Mouse (Mus musculus) hindbrain, embryonic 14.5 days (tissue): Measurements from ENCODE around the gene Ddx6. TPM values are rescaled to one million over a fixed set of nuclear protein-coding genes. Genes with fewer than 3 reads are reported as not detected.

Source experiments
- ATAC-seq: fragments of 200-750 bp; cut with Nextera tagmentation; 2 replicates; pipeline ENCODE4 v1.8.0; 2017; ENCODE audit warnings: moderate number of reproducible peaks, mild to moderate bottlenecking, moderate TSS enrichment, moderate library complexity; ENCODE audit not compliant: low FRiP score
- DNase-seq: peaks from one replicate; pipeline ENCODE4 v3.0.0-alpha.2; 2015; ENCODE audit warnings: low spot score
- H3K27ac ChIP-seq: fragments of 300-500 bp; sonication (generic); 2 replicates; pipeline ENCODE4 v1.5.1; 2014; ENCODE audit warnings: mild to moderate bottlenecking, moderate library complexity
- H3K27me3 ChIP-seq: fragments of 300-500 bp; sonication (generic); 2 replicates; pipeline ENCODE4 v1.6.1; 2014; ENCODE audit warnings: mild to moderate bottlenecking, low read length, mixed read lengths; ENCODE audit not compliant: control insufficient read depth, insufficient read depth
- H3K36me3 ChIP-seq: fragments of 300-500 bp; sonication (generic); replicated peaks from 2 replicates; pipeline ENCODE4 v1.6.1; 2014; ENCODE audit not compliant: control insufficient read depth, insufficient read depth
- H3K4me1 ChIP-seq: fragments of 300-500 bp; sonication (generic); replicated peaks from 2 replicates; pipeline ENCODE4 v1.6.1; 2014; ENCODE audit warnings: antibody characterized with exemption, low read length, mixed read lengths; ENCODE audit not compliant: control insufficient read depth, insufficient read depth
- H3K4me2 ChIP-seq: fragments of 300-500 bp; sonication (generic); replicated peaks from 2 replicates; pipeline ENCODE4 v1.6.1; 2014; ENCODE audit warnings: mild to moderate bottlenecking, moderate library complexity
- H3K4me3 ChIP-seq: fragments of 300-500 bp; sonication (generic); replicated peaks from 2 replicates; pipeline ENCODE4 v1.5.1; 2014; ENCODE audit warnings: mild to moderate bottlenecking, low read length
- H3K9ac ChIP-seq: fragments of 300-500 bp; sonication (generic); 2 replicates; pipeline ENCODE4 v1.6.1; 2014
- H3K9me3 ChIP-seq: fragments of 300-500 bp; sonication (generic); 2 replicates; pipeline ENCODE4 v1.6.1; 2016; ENCODE audit warnings: low read length; ENCODE audit not compliant: control insufficient read depth
- WGBS: fragments of 180-500 bp; shearing (Covaris S2); extraction: QIAGEN DNeasy Blood & Tissue Kit; methylation state at CpG from one replicate; pipeline ENCODE4 v1.1.7; 2014; 5-methylcytosine and 5-hydroxymethylcytosine counted together
- polyA plus RNA-seq: library from polyadenylated mRNA; unstranded; fragments of >200 nt; fragmentation: Nextera tagmentation; extraction: Ambion mirVana; gene quantifications from 2 replicates; pipeline ENCODE4 v1.2.1, GENCODE M21; 2014

The Ddx6 gene
- polyA plus RNA-seq, result 17.7 and 21.2 TPM in 2 replicates

DNA sequence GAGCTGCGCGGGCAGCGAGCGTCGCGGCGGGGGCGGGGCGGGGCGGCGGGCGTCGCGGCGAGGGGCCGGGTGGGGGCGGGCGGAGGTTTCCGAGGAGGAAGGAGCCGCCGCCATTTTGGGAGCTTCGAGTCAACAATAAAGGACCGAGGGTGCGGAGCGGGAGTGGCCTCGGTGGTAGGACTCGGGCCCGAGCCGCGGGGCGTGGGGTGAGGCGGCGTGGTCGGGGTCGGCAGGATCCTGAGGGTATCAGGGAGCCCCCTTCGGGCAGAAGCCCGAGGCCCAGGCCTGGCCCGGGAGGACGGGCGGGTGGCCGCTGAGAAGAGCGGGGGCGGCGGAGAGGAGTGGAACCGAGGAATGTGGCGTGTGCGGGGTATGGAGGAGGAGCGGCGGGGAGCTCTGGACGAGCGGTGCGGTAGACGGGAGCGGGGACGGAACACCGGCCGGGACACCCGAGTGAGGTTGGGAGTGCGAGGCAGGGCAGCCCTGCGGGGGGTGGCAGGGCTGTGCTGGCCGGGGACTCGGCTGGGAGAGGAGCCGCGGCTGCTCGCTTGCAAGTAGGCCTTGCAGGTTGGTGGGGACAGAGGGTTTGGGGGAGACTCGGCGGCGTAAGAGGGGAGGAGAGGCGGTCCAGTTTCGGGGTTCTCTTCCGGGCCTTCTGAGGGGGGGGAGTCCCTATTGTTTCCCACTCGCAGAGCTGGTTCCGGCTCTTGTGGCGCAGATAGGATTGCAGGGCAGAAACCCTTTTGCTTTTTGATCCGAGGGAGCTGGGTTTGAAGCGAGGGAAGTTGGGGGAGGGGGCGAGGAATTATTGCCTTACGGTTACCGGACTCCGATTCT lies at the start of gene Ddx6:
Ddx6 (plus strand) TSS at position 114 of the 837 bp plus-strand sequence.
- DNase-seq, result peak; percentile 38
- Histone ChIP-seq H3K27me3 (no peaks in the 10 kb centered on the region), H3K4me2 (peak within 1 kb of the TSS; percentile 84), H3K4me3 (peak within 1 kb of the TSS; percentile 100), H3K9me3 (no peaks in the 10 kb centered on the region), H3K27ac (peak within 1 kb of the TSS; percentile 100), H3K4me1 (peaks cover 37% of the 10 kb centered on the region), H3K9ac (peak within 1 kb of the TSS; percentile 100), H3K36me3 (peaks cover 29% of the 10 kb centered on the region)
- peak; percentile 75 for ATAC-seq
- WGBS, result under 1% methylated on average over 61 of the region's 80 CpGs

DNA sequence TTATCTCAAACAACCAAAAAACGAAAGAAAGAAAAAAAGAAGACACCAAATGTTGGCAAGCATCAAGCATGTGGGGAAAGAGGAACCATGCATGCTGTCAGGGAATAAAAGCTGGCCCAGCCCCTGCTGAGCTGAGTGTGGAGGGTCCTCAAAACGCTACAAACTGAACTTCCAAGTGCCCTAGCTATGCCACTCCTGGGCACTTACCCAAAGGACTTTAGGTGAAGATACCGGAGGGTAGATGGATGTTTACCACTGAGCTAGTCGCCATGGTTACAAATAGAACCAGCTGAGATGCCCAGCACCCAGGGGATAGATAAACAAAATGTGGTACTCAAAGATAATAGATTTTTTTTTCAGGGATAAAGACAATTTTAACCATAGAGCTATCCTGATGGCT lies 43.1 kb upstream of the Ddx6 start, which contains the start of gene Cxcr5:
Cxcr5 (minus strand) TSS at position 281 of the 400 bp plus-strand sequence.
- H3K9me3 ChIP-seq, result no peaks in the 10 kb centered on the region
- H3K4me2 ChIP-seq, result no peak within 1 kb of the TSS
- 49% methylated on average over 4 of the region's 4 CpGs for WGBS
- H3K36me3 ChIP-seq, result no peaks in the 10 kb centered on the region
- H3K4me1 ChIP-seq, result no peaks in the 10 kb centered on the region
- DNase-seq, result no peak
- H3K27ac ChIP-seq, result no peak within 1 kb of the TSS
- ATAC-seq, result no peak
- no peaks in the 10 kb centered on the region for H3K27me3 ChIP-seq
- H3K4me3 ChIP-seq, result no peak within 1 kb of the TSS
- no peak within 1 kb of the TSS for H3K9ac ChIP-seq

DNA sequence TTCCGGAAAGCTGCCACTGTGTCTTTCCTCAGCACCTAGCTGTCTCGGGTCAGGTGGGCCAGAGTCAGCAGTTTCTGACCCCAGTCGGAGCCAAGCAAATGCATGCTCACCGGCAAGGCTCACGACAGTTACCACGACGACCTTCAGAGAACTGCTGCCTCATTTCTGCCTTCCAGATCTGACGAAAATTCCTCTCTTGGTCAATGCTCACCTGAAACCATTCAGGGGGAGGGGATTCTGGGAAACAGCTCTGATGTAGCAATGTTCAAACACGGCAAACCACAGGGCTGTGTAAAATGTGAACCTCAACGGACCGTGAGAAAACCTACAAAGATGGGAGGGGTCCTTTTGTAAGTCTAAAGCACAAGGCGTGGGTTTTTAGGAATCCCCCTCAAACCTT lies 41.8 kb upstream of the Ddx6 start:
- H3K27ac ChIP-seq, result no peak overlapping the region
- no peaks in the 10 kb centered on the region for H3K36me3 ChIP-seq
- H3K4me2 ChIP-seq, result no peak overlapping the region
- DNase-seq (no peak), ATAC-seq (no peak)
- no peaks in the 10 kb centered on the region for H3K27me3 ChIP-seq
- H3K9ac ChIP-seq, result no peak overlapping the region
- H3K4me3 ChIP-seq, result no peak overlapping the region
- WGBS, result 53% methylated on average over 12 of the region's 12 CpGs
- no peaks in the 10 kb centered on the region for H3K4me1 ChIP-seq
- H3K9me3 ChIP-seq, result no peaks in the 10 kb centered on the region

DNA sequence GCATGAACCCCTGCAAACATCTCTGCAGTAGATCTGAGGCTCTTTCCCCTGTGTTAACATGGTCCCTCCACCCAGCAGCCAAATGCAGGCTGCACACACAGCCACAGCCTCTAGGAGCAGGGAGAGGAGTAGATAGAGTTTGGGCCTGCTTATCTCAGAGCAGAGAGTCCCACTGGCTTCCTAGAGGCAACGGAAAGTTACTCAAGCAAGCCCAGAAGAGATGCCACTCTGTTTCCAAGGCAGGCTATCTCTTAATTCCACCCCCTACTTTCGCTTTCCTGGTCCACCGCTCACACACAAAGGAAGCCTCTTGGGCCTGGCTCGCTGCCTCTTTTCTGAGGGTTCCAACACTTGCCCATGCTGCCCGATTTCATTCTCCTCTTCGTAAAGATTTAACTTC lies 39.3 kb upstream of the Ddx6 start:
- Histone ChIP-seq H3K4me3 (no peak overlapping the region), H3K27ac (no peak overlapping the region), H3K36me3 (no peaks in the 10 kb centered on the region), H3K9me3 (no peaks in the 10 kb centered on the region), H3K9ac (no peak overlapping the region), H3K27me3 (no peaks in the 10 kb centered on the region), H3K4me1 (no peaks in the 10 kb centered on the region), H3K4me2 (no peak overlapping the region)
- DNase-seq (peak; percentile 29), ATAC-seq (no peak)
- 24% methylated on average over 6 of the region's 6 CpGs for WGBS

DNA sequence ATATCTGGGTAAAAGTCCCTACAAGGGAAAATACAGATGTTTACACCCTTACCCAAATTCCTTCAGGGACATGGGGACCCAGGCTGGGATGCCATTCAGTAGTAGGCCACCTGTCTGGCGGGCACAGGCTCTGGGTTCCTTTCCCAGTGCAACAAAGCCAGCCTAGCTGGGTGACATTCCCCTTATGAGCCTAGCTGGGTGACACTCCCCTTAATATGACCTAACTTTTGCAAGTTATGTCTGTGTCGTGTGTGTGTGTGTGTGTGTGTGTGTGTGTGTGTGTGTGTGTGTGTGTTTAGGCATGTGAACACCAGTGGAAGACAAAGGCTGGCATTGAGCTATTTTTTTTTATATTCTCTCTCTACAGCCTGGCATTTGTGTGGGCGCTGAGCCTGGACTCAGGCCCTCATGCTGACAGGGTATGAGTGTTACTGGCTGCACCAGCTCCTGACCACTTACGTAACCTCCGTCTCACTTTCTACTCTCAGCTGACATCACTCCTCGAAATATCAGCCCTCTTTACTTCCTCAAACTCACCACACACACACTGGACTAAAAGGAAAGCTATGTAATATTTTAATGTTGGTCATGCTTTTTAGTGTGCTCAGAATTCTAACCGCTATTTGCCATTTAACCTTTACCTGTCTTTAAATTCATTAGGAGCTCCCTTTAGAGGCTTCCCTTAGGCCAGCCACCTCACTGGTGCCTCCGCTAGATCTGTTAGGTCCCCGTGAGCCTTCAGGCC lies 37.2 kb upstream of the Ddx6 start:
- no peak overlapping the region for H3K4me2 ChIP-seq
- WGBS, result 73% methylated on average over 9 of the region's 9 CpGs
- no peak overlapping the region for H3K4me3 ChIP-seq
- ATAC-seq (no peak), DNase-seq (no peak)
- no peak overlapping the region for H3K27ac ChIP-seq
- H3K27me3 ChIP-seq, result no peaks in the 10 kb centered on the region
- no peaks in the 10 kb centered on the region for H3K9me3 ChIP-seq
- H3K4me1 ChIP-seq, result no peaks in the 10 kb centered on the region
- no peaks in the 10 kb centered on the region for H3K36me3 ChIP-seq
- no peak overlapping the region for H3K9ac ChIP-seq

DNA sequence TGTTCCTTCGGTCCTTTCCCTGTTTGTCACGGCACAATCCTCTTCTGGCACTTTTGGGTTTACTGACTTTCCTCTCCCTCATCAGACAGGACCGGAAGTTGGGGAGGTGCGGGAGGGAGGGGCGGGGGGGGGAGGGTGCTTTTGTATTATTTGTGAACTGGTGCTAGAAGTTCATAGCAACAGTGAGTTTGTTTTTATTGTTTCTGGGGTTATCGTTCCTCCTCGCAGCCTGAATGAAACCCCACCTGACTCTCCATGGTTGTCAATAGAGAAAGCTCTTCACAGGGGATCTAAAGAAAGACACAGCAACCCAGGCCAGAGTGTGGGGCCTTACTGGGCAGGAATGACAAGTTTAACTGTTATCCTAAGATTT lies 36.6 kb upstream of the Ddx6 start:
- Histone ChIP-seq H3K27me3 (no peaks in the 10 kb centered on the region), H3K4me3 (no peak overlapping the region), H3K4me2 (no peak overlapping the region), H3K27ac (no peak overlapping the region), H3K36me3 (no peaks in the 10 kb centered on the region), H3K4me1 (no peaks in the 10 kb centered on the region), H3K9ac (no peak overlapping the region), H3K9me3 (no peaks in the 10 kb centered on the region)
- WGBS, result 28% methylated on average over 7 of the region's 7 CpGs
- DNase-seq (no peak), ATAC-seq (no peak)

DNA sequence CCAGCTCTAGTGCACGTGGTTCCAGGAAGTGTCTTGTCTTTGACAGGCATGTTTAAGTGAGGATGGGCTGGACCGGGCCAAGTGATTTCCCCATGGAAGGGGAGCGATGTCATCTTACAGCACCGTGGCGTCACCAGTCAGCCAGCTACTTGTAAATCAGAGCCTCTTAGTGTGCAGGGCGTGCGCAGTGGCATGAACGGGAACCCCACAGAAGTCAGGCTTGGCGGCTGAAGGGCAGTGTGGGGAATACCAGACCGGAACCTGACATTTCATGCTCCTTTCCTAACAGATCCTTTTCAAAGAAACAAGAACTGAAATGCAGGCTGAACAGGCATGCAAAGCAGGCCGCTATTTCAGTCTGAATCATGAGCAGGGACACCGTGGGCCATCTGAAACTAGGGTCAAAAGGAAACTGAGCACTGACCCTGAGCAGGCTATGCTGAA lies 33.7 kb upstream of the Ddx6 start:
- Histone ChIP-seq H3K36me3 (no peaks in the 10 kb centered on the region), H3K9me3 (no peaks in the 10 kb centered on the region), H3K4me3 (no peak overlapping the region), H3K27me3 (no peaks in the 10 kb centered on the region), H3K4me1 (no peaks in the 10 kb centered on the region), H3K4me2 (no peak overlapping the region), H3K27ac (no peak overlapping the region), H3K9ac (no peak overlapping the region)
- 77% methylated on average over 12 of the region's 12 CpGs for WGBS
- ATAC-seq (no peak), DNase-seq (no peak)

DNA sequence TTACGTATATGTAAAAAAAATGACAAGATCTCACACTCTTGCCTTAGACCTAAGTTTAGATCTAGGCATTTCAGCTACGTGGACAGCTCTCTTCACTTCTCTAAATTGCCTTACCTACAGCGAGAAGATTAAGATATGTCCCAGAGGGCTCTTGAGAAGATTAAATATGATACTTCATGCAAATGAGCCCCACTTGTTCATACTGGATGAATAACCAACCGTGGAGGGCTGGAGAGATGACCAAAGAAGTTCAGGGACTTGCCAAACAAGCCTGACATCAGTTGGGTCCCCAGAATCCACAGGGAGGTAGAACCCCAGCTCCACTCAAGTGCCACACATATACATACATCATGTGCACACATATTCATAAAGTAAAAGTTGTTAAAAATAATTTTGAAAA lies 31.4 kb upstream of the Ddx6 start:
- H3K4me3 ChIP-seq, result no peak overlapping the region
- no peak overlapping the region for H3K4me2 ChIP-seq
- no peaks in the 10 kb centered on the region for H3K36me3 ChIP-seq
- no peaks in the 10 kb centered on the region for H3K4me1 ChIP-seq
- no peak for ATAC-seq
- H3K27ac ChIP-seq, result no peak overlapping the region
- WGBS, result 83% methylated on average over 4 of the region's 4 CpGs
- no peaks in the 10 kb centered on the region for H3K9me3 ChIP-seq
- H3K27me3 ChIP-seq, result no peaks in the 10 kb centered on the region
- no peak overlapping the region for H3K9ac ChIP-seq
- DNase-seq, result no peak

DNA sequence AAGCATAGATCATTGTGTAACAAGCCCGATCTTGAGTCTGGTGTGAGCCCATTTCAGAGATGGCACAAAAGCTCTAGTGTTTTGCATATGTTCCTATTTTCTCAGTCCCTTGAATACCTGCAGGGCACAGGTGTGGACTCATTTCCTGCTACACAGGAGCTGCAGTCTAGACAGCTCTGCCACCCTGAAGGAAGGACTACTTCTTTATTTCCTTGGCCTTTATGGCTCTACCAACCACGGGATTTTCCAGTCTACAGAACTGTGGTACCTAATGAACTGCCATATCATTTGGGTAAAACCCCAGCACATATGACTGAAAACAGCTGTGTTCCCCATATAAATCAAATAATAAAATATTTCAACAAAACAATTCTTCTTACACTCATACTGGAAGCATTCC lies 29.6 kb upstream of the Ddx6 start:
- ATAC-seq, result no peak
- no peak overlapping the region for H3K4me2 ChIP-seq

More for the DNA sequence above, 29.6 kb upstream of the Ddx6 start:
- Histone ChIP-seq H3K36me3 (no peaks in the 10 kb centered on the region), H3K4me3 (no peak overlapping the region), H3K4me1 (no peaks in the 10 kb centered on the region), H3K27ac (no peak overlapping the region), H3K9ac (no peak overlapping the region), H3K9me3 (no peaks in the 10 kb centered on the region), H3K27me3 (no peaks in the 10 kb centered on the region)
- DNase-seq, result no peak
- 91% methylated on average over 2 of the region's 2 CpGs for WGBS
